Mouse (Mus musculus): Measurements from ENCODE around the gene 2310007B03Rik. TPM values are rescaled to one million over a fixed set of nuclear protein-coding genes. Genes with fewer than 3 reads are reported as not detected.

2310007B03Rik gene
- total and polyA plus RNA-seq, 2 experiments from 2014 or later: 0.07 to 0.76 TPM

DNA sequence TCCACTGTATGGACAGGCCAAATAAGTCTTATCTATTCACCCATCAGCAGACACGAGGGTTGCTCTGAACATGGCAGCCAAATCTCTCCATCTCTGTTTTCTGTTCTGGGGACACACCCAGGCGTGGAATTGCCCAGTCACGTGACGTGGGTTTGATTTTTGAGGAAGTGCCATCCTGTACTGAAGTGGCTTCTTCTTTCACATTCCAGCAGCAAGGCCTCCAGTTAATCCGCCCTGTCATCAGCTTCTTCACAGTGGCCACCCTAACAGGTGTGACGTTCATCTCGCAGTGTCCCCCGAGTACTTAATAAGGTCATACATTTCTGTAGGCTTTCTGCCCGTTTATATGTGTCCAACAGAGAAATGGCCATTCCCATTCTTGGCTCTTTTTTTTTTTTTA, 4.7 kb upstream of the 2310007B03Rik start:
- Histone ChIP-seq H3K27me3 (ENCODE audit: control insufficient read depth, insufficient read depth, low read length) (peaks cover 18% of the 10 kb centered on the region; the same call in 1 of the 2 replicates), H3K4me3 (ENCODE audit: low read depth, low read length) (no peak overlapping the region), H3K4me2 (ENCODE audit: low read depth, low read length) (no peak overlapping the region), H3K4me1 (ENCODE audit: control insufficient read depth, insufficient read depth) (no peaks in the 10 kb centered on the region), H3K9ac (replicated peaks; ENCODE audit: low read depth, low read length) (no peak overlapping the region), H3K27ac (ENCODE audit: low read depth) (no peak overlapping the region), H3K9me3 (replicated peaks; ENCODE audit: control insufficient read depth, low read length) (no peaks in the 10 kb centered on the region), H3K36me3 (replicated peaks; ENCODE audit: control insufficient read depth, insufficient read depth, low read length) (no peaks in the 10 kb centered on the region)
- 45% methylated on average over 9 of the region's 9 CpGs for WGBS
- DNase-seq (ENCODE audit: low spot score) (no peak), ATAC-seq (ENCODE audit: insufficient read depth, low read depth) (no peak)
- TF ChIP-seq EP300 (IDR thresholded peaks at IDR 0.05; ENCODE audit: low read depth) (no peak), CTCF (IDR thresholded peaks at IDR 0.05; ENCODE audit: low read depth) (no peak)

DNA sequence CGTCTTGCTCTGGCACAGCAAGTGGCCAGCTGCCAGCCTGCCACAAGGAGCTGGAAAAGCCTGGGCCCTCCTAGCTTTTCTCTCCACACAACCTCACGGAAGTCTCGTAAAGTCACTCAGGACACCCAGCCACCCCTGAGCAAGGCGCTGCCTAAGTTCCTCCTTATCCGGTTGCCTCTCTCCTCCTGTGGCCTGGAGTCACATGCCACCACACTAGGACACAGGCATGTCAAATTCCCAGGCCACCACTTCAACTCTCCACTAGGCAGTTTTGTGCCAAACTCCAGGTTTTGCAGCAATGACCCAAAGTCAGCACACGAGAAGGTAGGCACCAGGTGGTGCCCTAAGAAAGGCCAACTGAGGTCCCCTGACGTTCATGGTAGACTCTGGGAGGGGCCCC, 1.8 kb upstream of the 2310007B03Rik start:
- Histone ChIP-seq H3K4me3 (ENCODE audit: low read depth, low read length) (no peak overlapping the region), H3K9ac (replicated peaks; ENCODE audit: low read depth, low read length) (no peak overlapping the region), H3K4me1 (ENCODE audit: control insufficient read depth, insufficient read depth) (no peaks in the 10 kb centered on the region), H3K4me2 (ENCODE audit: low read depth, low read length) (no peak overlapping the region), H3K27ac (ENCODE audit: low read depth) (no peak overlapping the region), H3K36me3 (replicated peaks; ENCODE audit: control insufficient read depth, insufficient read depth, low read length) (no peaks in the 10 kb centered on the region), H3K9me3 (replicated peaks; ENCODE audit: control insufficient read depth, low read length) (no peaks in the 10 kb centered on the region), H3K27me3 (ENCODE audit: control insufficient read depth, insufficient read depth, low read length) (peaks cover 16% of the 10 kb centered on the region; the same call in 1 of the 2 replicates)
- 79% methylated on average over 7 of the region's 7 CpGs for whole genome bisulfite sequencing
- TF ChIP-seq CTCF (IDR thresholded peaks at IDR 0.05; ENCODE audit: low read depth): no peak
- TF ChIP-seq EP300 (IDR thresholded peaks at IDR 0.05; ENCODE audit: low read depth): no peak
- ATAC-seq (ENCODE audit: insufficient read depth, low read depth) (no peak), DNase-seq (ENCODE audit: low spot score) (no peak)

DNA sequence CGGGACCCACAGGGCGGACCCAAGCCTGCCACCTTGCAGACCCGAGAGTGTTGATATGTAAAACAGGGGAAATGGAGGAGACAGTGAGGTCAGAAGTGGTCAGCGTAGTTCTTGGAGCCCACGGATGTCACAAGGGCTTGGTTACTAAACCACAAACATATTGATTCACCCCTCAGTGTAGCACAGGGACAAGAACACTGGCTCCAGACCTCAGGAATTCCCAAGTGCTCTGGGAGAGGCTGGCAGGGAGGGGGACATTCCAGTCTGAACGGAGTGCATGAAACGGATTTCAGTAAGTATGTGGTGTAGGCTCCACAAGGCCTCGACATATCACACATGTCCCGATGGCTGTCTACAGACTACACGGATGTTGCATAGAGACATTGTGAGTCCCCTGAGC, 1.2 kb upstream of the 2310007B03Rik start:
- Histone ChIP-seq H3K9ac (replicated peaks; ENCODE audit: low read depth, low read length) (no peak overlapping the region), H3K4me3 (ENCODE audit: low read depth, low read length) (no peak overlapping the region), H3K27ac (ENCODE audit: low read depth) (no peak overlapping the region), H3K4me1 (ENCODE audit: control insufficient read depth, insufficient read depth) (no peaks in the 10 kb centered on the region), H3K36me3 (replicated peaks; ENCODE audit: control insufficient read depth, insufficient read depth, low read length) (no peaks in the 10 kb centered on the region), H3K4me2 (ENCODE audit: low read depth, low read length) (no peak overlapping the region), H3K27me3 (ENCODE audit: control insufficient read depth, insufficient read depth, low read length) (peaks cover 10% of the 10 kb centered on the region; the same call in 1 of the 2 replicates), H3K9me3 (replicated peaks; ENCODE audit: control insufficient read depth, low read length) (no peaks in the 10 kb centered on the region)
- ATAC-seq (ENCODE audit: insufficient read depth, low read depth) (no peak), DNase-seq (ENCODE audit: low spot score) (no peak)
- 63% methylated on average over 10 of the region's 10 CpGs for WGBS
- TF ChIP-seq EP300 (IDR thresholded peaks at IDR 0.05; ENCODE audit: low read depth): no peak
- TF ChIP-seq CTCF (IDR thresholded peaks at IDR 0.05; ENCODE audit: low read depth): no peak

DNA sequence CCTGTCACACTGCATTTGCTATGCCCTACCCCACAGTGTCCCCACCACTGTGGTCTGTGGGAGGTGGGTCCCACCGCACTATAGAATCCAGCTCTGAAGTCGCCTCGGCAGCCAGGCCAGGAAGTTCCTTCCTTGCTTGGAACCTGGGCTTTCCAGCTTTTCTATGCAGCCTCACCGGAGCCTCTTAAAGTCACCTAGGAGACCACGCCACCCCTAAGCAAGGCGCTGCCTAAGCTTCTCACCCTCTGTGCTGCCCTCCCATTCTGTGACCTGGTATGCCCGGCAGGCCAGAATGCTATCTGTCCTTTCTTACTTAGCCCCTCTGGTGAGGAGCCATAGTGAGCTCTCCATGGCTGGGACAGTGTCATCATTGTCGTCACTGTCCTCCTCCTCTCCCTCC, 602 bp upstream of the 2310007B03Rik start:
- WGBS: 83% methylated on average over 8 of the region's 8 CpGs
- Histone ChIP-seq H3K4me1 (ENCODE audit: control insufficient read depth, insufficient read depth) (no peaks in the 10 kb centered on the region), H3K36me3 (replicated peaks; ENCODE audit: control insufficient read depth, insufficient read depth, low read length) (no peaks in the 10 kb centered on the region), H3K27me3 (ENCODE audit: control insufficient read depth, insufficient read depth, low read length) (peaks cover 10% of the 10 kb centered on the region; the same call in 1 of the 2 replicates), H3K9me3 (replicated peaks; ENCODE audit: control insufficient read depth, low read length) (no peaks in the 10 kb centered on the region), H3K4me3 (ENCODE audit: low read depth, low read length) (no peak overlapping the region), H3K9ac (replicated peaks; ENCODE audit: low read depth, low read length) (no peak overlapping the region), H3K27ac (ENCODE audit: low read depth) (no peak overlapping the region), H3K4me2 (ENCODE audit: low read depth, low read length) (no peak overlapping the region)
- TF ChIP-seq CTCF (IDR thresholded peaks at IDR 0.05; ENCODE audit: low read depth): no peak
- no peak for TF ChIP-seq EP300 (IDR thresholded peaks at IDR 0.05; ENCODE audit: low read depth)
- ATAC-seq (ENCODE audit: insufficient read depth, low read depth): no peak
- DNase-seq (ENCODE audit: low spot score): no peak

DNA sequence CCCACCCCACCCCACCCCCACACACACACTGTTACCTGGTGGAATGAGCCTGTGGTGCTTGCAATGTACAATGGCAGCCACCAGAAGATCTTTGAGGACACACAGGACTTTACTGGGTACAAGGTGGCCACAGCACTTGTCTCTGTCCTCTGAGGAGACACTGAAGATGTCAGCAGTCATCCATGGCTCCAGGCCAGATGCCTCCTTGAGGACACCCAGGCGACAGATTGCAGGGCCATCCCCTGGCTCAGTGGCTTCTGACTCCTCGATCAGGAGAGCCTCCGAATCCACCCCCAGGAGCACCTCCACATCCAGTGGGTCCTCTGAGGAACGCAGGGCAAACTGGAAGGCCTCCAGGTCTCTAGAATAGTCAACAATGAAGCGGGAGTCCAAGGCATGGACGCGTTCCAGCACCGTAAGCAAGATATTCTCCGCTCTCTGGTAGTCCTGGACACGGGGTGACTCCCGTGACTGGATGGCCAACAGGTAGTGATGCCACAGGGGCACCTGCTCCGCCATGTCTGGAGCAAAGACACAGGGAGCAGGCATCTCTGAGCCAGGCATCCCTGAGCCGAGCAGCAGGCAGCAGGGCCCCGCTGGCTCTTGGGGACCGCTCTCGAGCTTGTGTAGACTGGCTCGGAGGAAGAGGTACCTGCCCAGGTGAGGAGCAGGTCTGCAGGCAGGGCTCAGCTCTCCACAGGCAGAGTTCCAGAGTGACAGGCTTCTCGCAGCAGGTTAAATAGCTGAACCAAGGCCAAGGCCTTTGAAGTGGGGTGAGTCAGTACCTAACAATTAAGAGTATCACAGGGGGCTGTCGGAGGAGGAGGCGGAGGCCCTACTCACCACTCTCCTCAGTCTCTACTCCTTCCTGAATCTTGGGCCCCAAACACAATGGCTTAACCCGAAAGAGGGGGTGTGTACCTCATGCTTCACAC, 915 bp downstream of the 2310007B03Rik start:
- no peak overlapping the region for H3K4me2 ChIP-seq (ENCODE audit: low read depth, low read length)
- TF ChIP-seq EP300 (IDR thresholded peaks at IDR 0.05; ENCODE audit: low read depth) (no peak), CTCF (IDR thresholded peaks at IDR 0.05; ENCODE audit: low read depth) (no peak)
- no peaks in the 10 kb centered on the region for H3K36me3 ChIP-seq (replicated peaks; ENCODE audit: control insufficient read depth, insufficient read depth, low read length)
- 65% methylated on average over 21 of the region's 21 CpGs for WGBS
- no peaks in the 10 kb centered on the region for H3K4me1 ChIP-seq (ENCODE audit: control insufficient read depth, insufficient read depth)
- H3K27ac ChIP-seq (ENCODE audit: low read depth): no peak overlapping the region
- no peak for DNase-seq (ENCODE audit: low spot score)
- no peak overlapping the region for H3K4me3 ChIP-seq (ENCODE audit: low read depth, low read length)
- ATAC-seq (ENCODE audit: insufficient read depth, low read depth): no peak
- H3K27me3 ChIP-seq (ENCODE audit: control insufficient read depth, insufficient read depth, low read length): peaks cover 17% of the 10 kb centered on the region
- no peaks in the 10 kb centered on the region for H3K9me3 ChIP-seq (replicated peaks; ENCODE audit: control insufficient read depth, low read length)
- no peak overlapping the region for H3K9ac ChIP-seq (replicated peaks; ENCODE audit: low read depth, low read length)

Data from heart, postnatal 0 days (tissue).